Mouse (Mus musculus) midbrain, postnatal 0 days (tissue): ENCODE results near the gene Erf. TPM values are rescaled to one million over a fixed set of nuclear protein-coding genes. Genes with fewer than 3 reads are reported as not detected.
A peak's percentile ranks its signal among the peaks of the same experiment; 100 is the strongest.
"Not testable (repeated sequence)": the region's sequence is repeated elsewhere in the genome, so short reads cannot be mapped to it uniquely, and the experiment has no call there.

Experiments used
- ATAC-seq: fragments of 200-750 bp; cut with Nextera tagmentation; 2 replicates; pipeline ENCODE4 v1.8.0; 2017; ENCODE audit warnings: moderate number of reproducible peaks, mild to moderate bottlenecking, moderate TSS enrichment, moderate library complexity; ENCODE audit not compliant: low FRiP score
- DNase-seq: peaks from one replicate; pipeline ENCODE4 v3.0.0-alpha.2; 2015; ENCODE audit warnings: low spot score
- H3K27ac ChIP-seq: fragments of 300-500 bp; sonication (generic); 2 replicates; pipeline ENCODE4 v1.5.1; 2014; ENCODE audit warnings: low read depth, mild to moderate bottlenecking, low read length, mixed read lengths
- H3K27me3 ChIP-seq: fragments of 300-500 bp; sonication (generic); 2 replicates; pipeline ENCODE4 v1.6.1; 2014; ENCODE audit warnings: low read length, control low read depth, mixed read lengths; ENCODE audit not compliant: insufficient read depth
- H3K36me3 ChIP-seq: fragments of 300-500 bp; sonication (generic); 2 replicates; pipeline ENCODE4 v1.6.1; 2014; ENCODE audit warnings: low read length, control low read depth, mixed read lengths; ENCODE audit not compliant: insufficient read depth
- H3K4me1 ChIP-seq: fragments of 300-500 bp; sonication (generic); 2 replicates; pipeline ENCODE4 v1.6.1; 2014; ENCODE audit warnings: mild to moderate bottlenecking, control low read depth, antibody characterized with exemption, low read length, mixed read lengths; ENCODE audit not compliant: insufficient read depth
- H3K4me2 ChIP-seq: fragments of 300-500 bp; sonication (generic); 2 replicates; pipeline ENCODE4 v1.6.1; 2014; ENCODE audit warnings: low read depth, mild to moderate bottlenecking, low read length, mixed read lengths; ENCODE audit not compliant: poor library complexity, severe bottlenecking
- H3K4me3 ChIP-seq: fragments of 300-500 bp; sonication (generic); 2 replicates; pipeline ENCODE4 v1.5.1; 2014; ENCODE audit warnings: low read depth, mild to moderate bottlenecking, low read length, moderate library complexity
- H3K9ac ChIP-seq: fragments of 300-500 bp; sonication (generic); replicated peaks from 2 replicates; pipeline ENCODE4 v1.6.1; 2014; ENCODE audit warnings: mild to moderate bottlenecking, low read length, moderate library complexity, mixed read lengths; ENCODE audit not compliant: poor library complexity, severe bottlenecking
- H3K9me3 ChIP-seq: fragments of 300-500 bp; sonication (generic); 2 replicates; pipeline ENCODE4 v1.6.1; 2016; ENCODE audit warnings: low read length, control low read depth
- CTCF ChIP-seq: IDR thresholded peaks from 2 replicates; pipeline ENCODE4 v1.5.1; 2016; ENCODE audit warnings: antibody characterized with exemption, mild to moderate bottlenecking
- WGBS: fragments of 180-500 bp; shearing (Covaris S2); extraction: QIAGEN DNeasy Blood & Tissue Kit; methylation state at CpG from one replicate; pipeline ENCODE4 v1.1.7; 2014; 5-methylcytosine and 5-hydroxymethylcytosine counted together
- polyA plus RNA-seq: library from polyadenylated mRNA; unstranded; fragments of >200 nt; fragmentation: Nextera tagmentation; extraction: Ambion mirVana; gene quantifications from 2 replicates; pipeline ENCODE4 v1.2.1, GENCODE M21; 2015
- total RNA-seq: library from RNA; depleted of rRNA; stranded (reverse); fragments of >200 nt; gene quantifications from 2 replicates; pipeline ENCODE4 v1.2.3, GENCODE M21; 2014

Erf gene
- total and polyA plus RNA-seq, 2 experiments from 2014 or later, result 3.0 to 15.8 TPM

- no peak overlapping the region for H3K4me3 ChIP-seq
- ATAC-seq (no peak), DNase-seq (no peak)
- no peaks in the 10 kb centered on the region for H3K9me3 ChIP-seq
- WGBS, result 89% methylated on average over 8 of the region's 8 CpGs
- peaks cover 7% of the 10 kb centered on the region; the same call in 1 of the 2 replicates for H3K36me3 ChIP-seq
- H3K27me3 ChIP-seq, result no peaks in the 10 kb centered on the region
- no peak for TF ChIP-seq CTCF
- H3K27ac ChIP-seq, result no peak overlapping the region
- H3K4me1 ChIP-seq, result peaks cover 6% of the 10 kb centered on the region; the same call in 1 of the 2 replicates
- H3K4me2 ChIP-seq, result peak overlapping the region; percentile 52
- H3K9ac ChIP-seq, result no peak overlapping the region
These were observed 15.8 kb upstream of the Erf start for GRCm38 (mm10) chr7:25266180-25266962.

DNA sequence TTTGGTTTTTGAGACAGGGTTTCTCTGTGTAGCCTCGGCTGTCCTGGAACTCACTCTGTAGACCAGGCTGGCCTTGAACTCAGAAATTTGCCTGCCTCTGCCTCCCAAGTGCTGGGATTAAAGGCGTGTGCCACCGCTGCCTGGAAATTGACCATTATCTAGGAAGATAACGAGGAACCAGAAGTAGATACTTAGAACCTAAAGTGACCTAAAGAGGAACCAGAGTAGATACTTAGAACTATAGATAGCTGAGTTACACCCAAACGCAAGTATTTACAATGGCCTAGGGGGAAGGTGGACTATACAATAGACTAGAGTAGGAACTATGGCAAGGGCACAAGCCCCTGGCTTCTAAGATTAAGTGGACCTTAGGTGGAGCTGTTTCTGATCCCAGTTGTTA lies 15.2 kb upstream of the Erf start:
- H3K9me3 ChIP-seq, H3K4me2 ChIP-seq, DNase-seq, H3K27ac ChIP-seq, H3K36me3 ChIP-seq, H3K27me3 ChIP-seq, H3K9ac ChIP-seq, H3K4me3 ChIP-seq, ATAC-seq, H3K4me1 ChIP-seq: not testable (repeated sequence)
- 94% methylated on average over 5 of the region's 5 CpGs for WGBS

DNA sequence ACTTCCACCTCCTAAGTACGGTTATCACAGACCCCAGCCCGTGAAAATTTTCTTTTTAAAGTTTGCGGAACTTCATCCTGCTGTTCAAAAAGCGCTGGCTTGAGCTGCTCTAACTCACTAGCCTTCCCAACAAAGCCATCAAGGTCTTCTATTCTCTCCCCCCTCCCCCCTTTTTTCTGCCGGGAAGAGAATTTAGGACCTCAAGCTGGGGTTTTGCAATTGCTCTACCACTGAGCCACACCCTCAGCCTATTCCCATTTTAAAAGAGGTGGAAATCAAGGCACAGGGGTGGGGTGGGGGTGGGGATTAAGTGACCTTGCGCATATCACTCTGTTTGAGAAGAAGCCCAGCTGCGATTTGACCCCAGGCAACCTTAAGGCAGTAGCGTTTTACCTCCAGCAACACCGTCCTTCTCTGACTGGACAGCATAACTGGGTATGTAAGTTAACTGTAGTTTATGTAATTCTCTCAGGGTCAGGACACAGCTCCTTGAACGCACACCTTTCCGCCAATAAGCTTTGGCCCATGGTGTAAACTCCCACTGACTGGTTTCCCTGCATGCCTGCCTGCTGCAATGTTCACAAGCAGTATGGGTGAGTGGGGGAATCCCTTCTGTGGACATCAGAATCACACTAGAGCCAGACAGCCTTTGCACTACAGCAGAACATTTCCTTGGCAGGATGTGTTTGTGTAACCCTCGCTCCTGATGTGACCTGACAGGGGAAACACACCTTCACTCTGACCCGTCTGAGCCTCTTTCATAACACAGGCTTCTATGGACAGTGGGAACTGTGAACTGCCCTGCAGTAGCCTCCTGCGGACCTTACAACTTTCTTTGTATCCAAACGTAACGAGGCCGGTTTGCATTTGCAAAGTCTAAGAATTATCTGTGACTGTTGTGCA lies 13.7 kb upstream of the Erf start:
- Histone ChIP-seq H3K9ac (no peak overlapping the region), H3K9me3 (no peaks in the 10 kb centered on the region), H3K27ac (no peak overlapping the region), H3K4me1 (no peaks in the 10 kb centered on the region), H3K4me2 (no peak overlapping the region), H3K36me3 (no peaks in the 10 kb centered on the region), H3K27me3 (no peaks in the 10 kb centered on the region), H3K4me3 (no peak overlapping the region)
- DNase-seq (no peak), ATAC-seq (no peak)
- 29% methylated on average over 17 of the region's 17 CpGs for WGBS
- no peak for TF ChIP-seq CTCF

- WGBS, result 64% methylated on average over 1 of the region's 1 CpGs
- Histone ChIP-seq H3K4me3 (no peak overlapping the region), H3K9me3 (no peaks in the 10 kb centered on the region), H3K4me1 (no peaks in the 10 kb centered on the region), H3K36me3 (no peaks in the 10 kb centered on the region), H3K9ac (no peak overlapping the region), H3K4me2 (no peak overlapping the region), H3K27me3 (no peaks in the 10 kb centered on the region), H3K27ac (no peak overlapping the region)
- no peak for DNase-seq
- no peak; the same call in 1 of the 2 replicates for TF ChIP-seq CTCF
- no peak for ATAC-seq
These were observed 11.3 kb upstream of the Erf start for GRCm38 (mm10) chr7:25261896-25262295.

- Histone ChIP-seq H3K4me3 (peak overlapping the region; percentile 83), H3K9ac (peak overlapping the region; percentile 37), H3K36me3 (no peaks in the 10 kb centered on the region), H3K9me3 (no peaks in the 10 kb centered on the region), H3K27ac (peak overlapping the region; percentile 44), H3K27me3 (no peaks in the 10 kb centered on the region), H3K4me2 (peak overlapping the region; percentile 99), H3K4me1 (peaks cover 27% of the 10 kb centered on the region; the same call in 1 of the 2 replicates)
- DNase-seq (no peak), ATAC-seq (no peak)
- no peak for TF ChIP-seq CTCF
- WGBS, result 12% methylated on average over 8 of the region's 8 CpGs
These were observed 1.3 kb upstream of the Erf start for GRCm38 (mm10) chr7:25251822-25252221.
